Mouse (Mus musculus): Measurements from ENCODE around the gene Ankfn1. TPM values are rescaled to one million over a fixed set of nuclear protein-coding genes. Genes with fewer than 3 reads are reported as not detected.

Gene Ankfn1
- polyA plus RNA-seq, 1 experiment from 2014 or later, result 4.4 TPM

GRCm38 (mm10) chr11:89716351-89716750 is 61.1 kb downstream of the Ankfn1 start:
- no peak for ATAC-seq (replicated peaks; ENCODE audit: low FRiP score)
- H3K4me3 ChIP-seq (ENCODE audit: low read depth, low read length), result no peak overlapping the region
- no peaks in the 10 kb centered on the region for H3K9me3 ChIP-seq (ENCODE audit: control insufficient read depth, low read length)
- no peaks in the 10 kb centered on the region for H3K27me3 ChIP-seq (ENCODE audit: control insufficient read depth, insufficient read depth, low read length)
- 87% methylated on average over 7 of the region's 7 CpGs for WGBS
- H3K36me3 ChIP-seq (ENCODE audit: control insufficient read depth, insufficient read depth, low read length), result no peaks in the 10 kb centered on the region
- no peak overlapping the region for H3K27ac ChIP-seq (ENCODE audit: low read depth, low read length)
- H3K4me2 ChIP-seq (ENCODE audit: low read depth, low read length, severe bottlenecking), result no peak overlapping the region
- 0 out of 2 replicates have a peak, but pooled peaks cover 4% of the 10 kb centered on the region for H3K4me1 ChIP-seq (replicated peaks; ENCODE audit: control insufficient read depth, insufficient read depth, low read length)
- no peak overlapping the region for H3K9ac ChIP-seq (ENCODE audit: low read length)
- no peak for DNase-seq (ENCODE audit: low spot score)

DNA sequence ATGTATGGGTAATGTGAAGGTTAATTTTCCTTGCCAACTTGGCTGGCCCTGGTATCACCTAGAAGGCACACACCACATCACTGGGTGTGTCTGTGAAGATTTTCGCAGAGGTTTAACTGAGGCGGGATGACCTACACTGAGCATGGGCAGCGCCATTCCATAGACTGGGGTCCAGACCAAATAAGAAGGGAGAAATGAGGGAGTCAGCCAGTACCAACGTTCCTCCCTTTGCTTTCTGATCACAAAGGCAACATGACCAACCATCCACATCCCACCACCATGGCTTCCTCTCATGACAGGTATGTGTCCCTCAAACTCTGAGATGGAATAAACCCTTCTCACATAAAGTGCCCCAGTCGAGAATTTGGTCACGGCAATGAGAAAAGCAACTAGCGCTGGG is 68.9 kb downstream of the Ankfn1 start:
- no peak overlapping the region for H3K4me2 ChIP-seq (ENCODE audit: low read depth, low read length, severe bottlenecking)
- no peaks in the 10 kb centered on the region for H3K9me3 ChIP-seq (ENCODE audit: control insufficient read depth, low read length)
- no peaks in the 10 kb centered on the region for H3K36me3 ChIP-seq (ENCODE audit: control insufficient read depth, insufficient read depth, low read length)
- no peaks in the 10 kb centered on the region for H3K4me1 ChIP-seq (replicated peaks; ENCODE audit: control insufficient read depth, insufficient read depth, low read length)
- no peak overlapping the region for H3K9ac ChIP-seq (ENCODE audit: low read length)
- DNase-seq (ENCODE audit: low spot score) (no peak), ATAC-seq (replicated peaks; ENCODE audit: low FRiP score) (no peak)
- 93% methylated on average over 7 of the region's 7 CpGs for WGBS
- no peak overlapping the region for H3K27ac ChIP-seq (ENCODE audit: low read depth, low read length)
- no peak overlapping the region for H3K4me3 ChIP-seq (ENCODE audit: low read depth, low read length)
- no peaks in the 10 kb centered on the region for H3K27me3 ChIP-seq (ENCODE audit: control insufficient read depth, insufficient read depth, low read length)

DNA sequence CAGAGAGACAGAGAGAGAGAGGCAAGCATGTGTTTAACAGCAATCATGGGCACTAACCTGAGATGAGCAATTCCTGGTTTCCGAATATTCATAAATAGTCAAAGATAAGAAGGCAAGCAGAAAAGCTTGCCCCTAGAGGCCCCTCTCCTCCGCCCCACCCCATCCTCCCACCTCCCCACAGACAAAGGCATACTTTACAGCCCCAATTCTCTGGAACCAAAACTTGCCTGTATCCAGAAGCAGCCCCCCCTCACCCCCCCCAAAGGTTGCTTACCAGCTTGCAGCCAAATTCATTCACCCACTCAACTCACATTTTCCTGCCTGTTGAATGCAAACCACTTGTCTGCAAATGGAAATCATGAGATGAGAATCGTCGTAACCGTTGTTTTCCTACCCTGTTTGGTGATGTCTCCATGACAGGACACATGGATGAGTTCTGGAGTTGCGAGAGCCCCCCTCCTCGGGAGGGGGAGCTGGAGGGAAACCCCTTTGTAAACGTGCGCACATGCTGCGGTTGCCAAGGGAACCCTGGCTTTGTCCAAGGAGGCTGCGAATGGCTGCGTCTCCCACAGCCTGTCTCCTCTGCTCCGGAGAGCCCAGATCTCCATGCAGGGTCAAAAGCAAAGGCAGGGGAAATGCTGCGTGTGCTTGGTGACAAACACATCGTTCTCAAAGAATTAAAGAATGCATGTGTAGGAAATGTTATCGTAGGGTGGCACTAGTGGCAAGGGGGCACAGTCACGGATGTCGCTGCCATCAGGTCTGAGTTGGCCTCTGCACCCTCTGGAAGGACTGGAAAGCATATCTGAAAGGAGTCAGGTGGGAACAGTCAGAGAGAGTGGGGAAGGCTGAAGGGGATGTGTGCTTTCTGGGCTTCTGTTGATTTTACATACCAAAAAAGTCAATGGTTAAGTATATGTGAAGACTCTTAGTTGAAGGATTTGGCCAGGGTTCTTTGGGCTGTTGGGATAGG is 80.7 kb downstream of the Ankfn1 start:
- Histone ChIP-seq H3K27me3 (ENCODE audit: control insufficient read depth, insufficient read depth, low read length) (no peaks in the 10 kb centered on the region), H3K4me3 (ENCODE audit: low read depth, low read length) (peak overlapping the region; percentile 17; the same call in 1 of the 2 replicates), H3K27ac (ENCODE audit: low read depth, low read length) (no peak overlapping the region), H3K9me3 (ENCODE audit: control insufficient read depth, low read length) (no peaks in the 10 kb centered on the region), H3K4me1 (replicated peaks; ENCODE audit: control insufficient read depth, insufficient read depth, low read length) (peaks cover 7% of the 10 kb centered on the region; the same call in 1 of the 2 replicates), H3K4me2 (ENCODE audit: low read depth, low read length, severe bottlenecking) (peak overlapping the region; percentile 49), H3K36me3 (ENCODE audit: control insufficient read depth, insufficient read depth, low read length) (no peaks in the 10 kb centered on the region), H3K9ac (ENCODE audit: low read length) (peak overlapping the region; percentile 9)
- ATAC-seq (replicated peaks; ENCODE audit: low FRiP score) (peak; percentile 91), DNase-seq (ENCODE audit: low spot score) (peak; percentile 80)
- WGBS, result 20% methylated on average over 18 of the region's 18 CpGs

- 93% methylated on average over 4 of the region's 4 CpGs for WGBS
- no peaks in the 10 kb centered on the region for H3K36me3 ChIP-seq (ENCODE audit: control insufficient read depth, insufficient read depth, low read length)
- H3K27ac ChIP-seq (ENCODE audit: low read depth, low read length), result no peak overlapping the region
- no peaks in the 10 kb centered on the region for H3K9me3 ChIP-seq (ENCODE audit: control insufficient read depth, low read length)
- H3K9ac ChIP-seq (ENCODE audit: low read length), result no peak overlapping the region
- DNase-seq (ENCODE audit: low spot score) (no peak), ATAC-seq (replicated peaks; ENCODE audit: low FRiP score) (no peak)
- peaks cover 7% of the 10 kb centered on the region; the same call in 1 of the 2 replicates for H3K4me1 ChIP-seq (replicated peaks; ENCODE audit: control insufficient read depth, insufficient read depth, low read length)
- H3K4me2 ChIP-seq (ENCODE audit: low read depth, low read length, severe bottlenecking), result no peak overlapping the region
- H3K27me3 ChIP-seq (ENCODE audit: control insufficient read depth, insufficient read depth, low read length), result no peaks in the 10 kb centered on the region
- H3K4me3 ChIP-seq (ENCODE audit: low read depth, low read length), result no peak overlapping the region
These were observed 83.8 kb downstream of the Ankfn1 start for GRCm38 (mm10) chr11:89693686-89694085.

- no peak for ATAC-seq (replicated peaks; ENCODE audit: low FRiP score)
- H3K4me2 ChIP-seq (ENCODE audit: low read depth, low read length, severe bottlenecking), result no peak overlapping the region
These were observed 100.5 kb downstream of the Ankfn1 start for GRCm38 (mm10) chr11:89676922-89677321.

DNA sequence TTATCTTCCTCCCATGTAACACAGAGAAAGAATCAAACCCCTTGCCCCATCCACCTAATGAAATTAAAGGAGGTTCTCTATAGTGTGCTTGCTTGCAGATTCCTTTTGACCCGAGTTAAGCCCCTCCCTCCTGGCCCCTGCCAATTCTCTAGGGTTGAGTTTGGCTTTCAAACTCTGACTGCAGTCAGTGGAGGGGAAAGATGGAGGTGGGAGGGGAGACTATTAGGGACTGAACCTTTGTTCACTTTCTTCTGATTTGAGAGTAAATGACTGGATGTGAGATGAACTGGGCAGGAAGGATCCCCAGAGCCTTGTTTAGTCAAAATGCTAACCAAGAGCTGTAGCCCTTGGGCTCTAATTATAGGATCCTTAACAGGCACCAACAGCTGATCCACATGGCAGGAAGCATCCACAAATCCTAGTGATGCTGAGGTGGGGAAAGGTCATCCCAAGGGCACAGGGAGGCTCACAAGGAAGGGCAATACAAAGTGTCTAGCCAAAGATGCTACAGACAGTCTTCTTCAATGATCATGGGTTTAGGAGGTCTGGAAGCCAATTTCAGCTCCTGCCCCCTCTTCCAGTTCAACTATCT is 103.4 kb downstream of the Ankfn1 start:
- no peaks in the 10 kb centered on the region for H3K36me3 ChIP-seq (ENCODE audit: control insufficient read depth, insufficient read depth, low read length)
- 0 out of 2 replicates have a peak, but pooled peaks have one; percentile 30 for ATAC-seq (replicated peaks; ENCODE audit: low FRiP score)
- H3K27ac ChIP-seq (ENCODE audit: low read depth, low read length), result 0 out of 2 replicates have a peak overlapping the region, but pooled peaks have one; percentile 12
- no peak overlapping the region for H3K4me2 ChIP-seq (ENCODE audit: low read depth, low read length, severe bottlenecking)
- WGBS, result 0% methylated on average over 1 of the region's 1 CpGs
- no peak overlapping the region for H3K4me3 ChIP-seq (ENCODE audit: low read depth, low read length)
- DNase-seq (ENCODE audit: low spot score), result no peak
- H3K9me3 ChIP-seq (ENCODE audit: control insufficient read depth, low read length), result no peaks in the 10 kb centered on the region
- H3K4me1 ChIP-seq (replicated peaks; ENCODE audit: control insufficient read depth, insufficient read depth, low read length), result peaks cover 7% of the 10 kb centered on the region; the same call in 1 of the 2 replicates
- no peaks in the 10 kb centered on the region for H3K27me3 ChIP-seq (ENCODE audit: control insufficient read depth, insufficient read depth, low read length)
- no peak overlapping the region for H3K9ac ChIP-seq (ENCODE audit: low read length)

More at GRCm38 (mm10) chr11:89676922-89677321, 100.5 kb downstream of the Ankfn1 start:
- no peaks in the 10 kb centered on the region for H3K9me3 ChIP-seq (ENCODE audit: control insufficient read depth, low read length)
- 77% methylated on average over 2 of the region's 2 CpGs for WGBS
- H3K27me3 ChIP-seq (ENCODE audit: control insufficient read depth, insufficient read depth, low read length), result no peaks in the 10 kb centered on the region
- no peak overlapping the region for H3K9ac ChIP-seq (ENCODE audit: low read length)
- H3K36me3 ChIP-seq (ENCODE audit: control insufficient read depth, insufficient read depth, low read length), result no peaks in the 10 kb centered on the region
- no peak for DNase-seq (ENCODE audit: low spot score)
- no peak overlapping the region for H3K27ac ChIP-seq (ENCODE audit: low read depth, low read length)
- no peak overlapping the region for H3K4me3 ChIP-seq (ENCODE audit: low read depth, low read length)
- H3K4me1 ChIP-seq (replicated peaks; ENCODE audit: control insufficient read depth, insufficient read depth, low read length), result peaks cover 7% of the 10 kb centered on the region; the same call in 1 of the 2 replicates

DNA sequence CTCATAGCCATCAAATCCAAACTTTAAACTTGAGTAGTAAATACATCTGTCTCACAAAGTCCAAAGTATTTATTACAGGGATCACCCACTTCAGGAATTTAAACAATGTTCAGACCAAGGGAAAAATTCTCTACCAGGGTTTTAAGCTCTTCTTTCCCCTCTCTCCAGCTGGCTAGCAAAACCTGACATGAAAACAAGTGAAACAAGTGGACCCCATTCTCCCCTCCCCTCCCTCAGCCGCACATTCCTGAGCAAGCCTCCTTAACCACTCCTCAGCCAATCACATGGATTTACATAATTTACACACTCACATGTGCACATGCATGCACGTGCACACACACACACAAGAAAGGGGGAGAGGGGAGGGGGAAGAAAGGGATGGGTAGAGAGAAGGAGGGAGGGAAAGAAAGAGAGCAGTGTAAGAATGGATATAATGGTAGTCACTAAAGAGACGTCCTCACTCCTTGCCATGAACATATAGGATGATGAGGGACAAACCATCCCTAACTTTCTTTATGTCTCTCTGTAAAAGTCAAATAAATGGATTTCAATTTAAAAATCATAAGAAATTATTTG is 104.9 kb downstream of the Ankfn1 start:
- WGBS, result 60% methylated on average over 3 of the region's 3 CpGs
- no peak for DNase-seq (ENCODE audit: low spot score)

GRCm38 (mm10) chr11:89665170-89665880 is 112.1 kb downstream of the Ankfn1 start:
- WGBS, result 73% methylated on average over 14 of the region's 14 CpGs
- ATAC-seq (replicated peaks; ENCODE audit: low FRiP score) (no peak), DNase-seq (ENCODE audit: low spot score) (no peak)
- Histone ChIP-seq H3K27ac (ENCODE audit: low read depth, low read length) (no peak overlapping the region), H3K4me3 (ENCODE audit: low read depth, low read length) (no peak overlapping the region), H3K9me3 (ENCODE audit: control insufficient read depth, low read length) (no peaks in the 10 kb centered on the region), H3K9ac (ENCODE audit: low read length) (no peak overlapping the region), H3K4me1 (replicated peaks; ENCODE audit: control insufficient read depth, insufficient read depth, low read length) (no peaks in the 10 kb centered on the region), H3K36me3 (ENCODE audit: control insufficient read depth, insufficient read depth, low read length) (no peaks in the 10 kb centered on the region), H3K4me2 (ENCODE audit: low read depth, low read length, severe bottlenecking) (no peak overlapping the region), H3K27me3 (ENCODE audit: control insufficient read depth, insufficient read depth, low read length) (no peaks in the 10 kb centered on the region)

More for the DNA sequence above, 104.9 kb downstream of the Ankfn1 start:
- Histone ChIP-seq H3K27me3 (ENCODE audit: control insufficient read depth, insufficient read depth, low read length) (no peaks in the 10 kb centered on the region), H3K4me2 (ENCODE audit: low read depth, low read length, severe bottlenecking) (no peak overlapping the region), H3K36me3 (ENCODE audit: control insufficient read depth, insufficient read depth, low read length) (no peaks in the 10 kb centered on the region), H3K9me3 (ENCODE audit: control insufficient read depth, low read length) (no peaks in the 10 kb centered on the region), H3K4me1 (replicated peaks; ENCODE audit: control insufficient read depth, insufficient read depth, low read length) (peaks cover 7% of the 10 kb centered on the region; the same call in 1 of the 2 replicates), H3K4me3 (ENCODE audit: low read depth, low read length) (no peak overlapping the region), H3K9ac (ENCODE audit: low read length) (no peak overlapping the region), H3K27ac (ENCODE audit: low read depth, low read length) (no peak overlapping the region)
- no peak for ATAC-seq (replicated peaks; ENCODE audit: low FRiP score)
